Mouse (Mus musculus) lung, adult 2 months (tissue): ENCODE measurements at regions not wholly inside any gene's neighbourhood (a gene's known extent, or its start where the extent isn't known, plus 50 kb on each side); places are given as distances from the start of the nearest gene placed in this dataset.

Experiments
- CTCF ChIP-seq: fragments of 200-500 bp; IDR thresholded peaks from 2 replicates; pipeline ENCODE4 v1.5.1; 2011; ENCODE audit warnings: mild to moderate bottlenecking, low read length, control low read depth; ENCODE audit not compliant: insufficient read depth
- POLR2A ChIP-seq: fragments of 200-500 bp; IDR thresholded peaks from 2 replicates; pipeline ENCODE4 v1.6.1; 2011; ENCODE audit warnings: low read depth, mild to moderate bottlenecking, control low read depth, low read length, borderline replicate concordance; ENCODE audit errors: extremely low read depth

DNA sequence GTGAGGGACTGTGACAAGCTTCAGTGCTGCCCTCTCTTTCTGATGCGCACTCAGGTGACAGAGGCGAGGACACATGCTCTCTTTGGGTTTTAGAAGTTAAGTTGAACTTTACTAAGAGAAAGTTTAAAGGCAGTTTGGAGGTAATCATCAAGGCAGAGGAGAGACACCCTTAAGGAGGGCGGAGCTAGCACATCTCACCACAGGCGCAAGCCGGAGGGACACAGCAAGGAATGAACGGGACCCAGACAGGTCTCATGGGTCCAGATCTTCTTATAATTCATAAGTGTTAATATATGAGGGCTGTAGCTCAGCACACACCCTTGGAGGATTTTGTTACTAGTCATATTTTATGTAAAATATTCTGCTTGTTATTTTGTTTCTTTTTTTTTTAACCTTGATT is 518.8 kb upstream of the Adgrl2 start:
- TF ChIP-seq CTCF (no peak), POLR2A (no peak)
